Mouse (Mus musculus) liver, adult 2 months (tissue): Measurements from ENCODE around the gene Skap2. TPM values are rescaled to one million over a fixed set of nuclear protein-coding genes. Genes with fewer than 3 reads are reported as not detected.

Experiments
- DNase-seq: peaks from one replicate; pipeline ENCODE4 v3.0.0-alpha.2; 2011; ENCODE audit warnings: low read depth, low spot score; ENCODE audit errors: extremely low read depth
- H3K27ac ChIP-seq: fragments of 200-500 bp; replicated peaks from 2 replicates; pipeline ENCODE4 v1.5.1; 2012; ENCODE audit warnings: low read depth, mild to moderate bottlenecking, control low read depth, inconsistent platforms, low read length; ENCODE audit not compliant: insufficient read depth
- H3K27me3 ChIP-seq: fragments of 200-500 bp; 2 replicates; pipeline ENCODE4 v1.6.1; 2012; ENCODE audit warnings: mild to moderate bottlenecking, moderate library complexity, low read length, inconsistent platforms; ENCODE audit not compliant: control insufficient read depth, insufficient read depth
- H3K36me3 ChIP-seq: fragments of 200-500 bp; 2 replicates; pipeline ENCODE4 v1.6.1; 2012; ENCODE audit warnings: low read length, inconsistent platforms; ENCODE audit not compliant: control insufficient read depth, insufficient read depth
- H3K4me1 ChIP-seq: fragments of 200-500 bp; 2 replicates; pipeline ENCODE4 v1.6.1; 2011; ENCODE audit warnings: low read length; ENCODE audit not compliant: control insufficient read depth, insufficient read depth
- H3K4me3 ChIP-seq: fragments of 200-500 bp; 2 replicates; pipeline ENCODE4 v1.5.1; 2011; ENCODE audit warnings: low read depth, mild to moderate bottlenecking, control low read depth, low read length, moderate library complexity; ENCODE audit not compliant: insufficient read depth
- H3K79me2 ChIP-seq: fragments of 200-500 bp; 2 replicates; pipeline ENCODE4 v1.6.1; 2012; ENCODE audit warnings: inconsistent platforms, mild to moderate bottlenecking, low read length, moderate library complexity; ENCODE audit not compliant: control insufficient read depth, insufficient read depth
- H3K9ac ChIP-seq: fragments of 200-500 bp; 2 replicates; pipeline ENCODE4 v1.6.1; 2012; ENCODE audit warnings: low read depth, mild to moderate bottlenecking, control low read depth, inconsistent platforms, low read length
- CTCF ChIP-seq: fragments of 200-500 bp; IDR thresholded peaks from 2 replicates; pipeline ENCODE4 v1.5.1; 2011; ENCODE audit warnings: low read depth, low read length, control low read depth
- POLR2A ChIP-seq: fragments of 200-500 bp; IDR thresholded peaks from 2 replicates; pipeline ENCODE4 v1.6.1; 2011; ENCODE audit warnings: low read length, control low read depth; ENCODE audit not compliant: insufficient read depth; ENCODE audit errors: extremely low read depth
- WGBS: fragments of 180-500 bp; shearing (Covaris S2); methylation state at CpG from one replicate; pipeline ENCODE4 v1.1.7; 2018; 5-methylcytosine and 5-hydroxymethylcytosine counted together
- polyA plus RNA-seq: library from polyadenylated mRNA; depleted of rRNA; stranded (reverse); fragments of >200 nt; gene quantifications from 2 replicates; pipeline ENCODE4 v1.2.3, GENCODE M21; 2012
- total RNA-seq: library from RNA; depleted of rRNA; stranded (reverse); fragments of >200 nt; gene quantifications from 2 replicates; pipeline ENCODE4 v1.2.3, GENCODE M21; 2014

Gene Skap2
- total and polyA plus RNA-seq, 2 experiments = 4.0 to 15.6 TPM

DNA sequence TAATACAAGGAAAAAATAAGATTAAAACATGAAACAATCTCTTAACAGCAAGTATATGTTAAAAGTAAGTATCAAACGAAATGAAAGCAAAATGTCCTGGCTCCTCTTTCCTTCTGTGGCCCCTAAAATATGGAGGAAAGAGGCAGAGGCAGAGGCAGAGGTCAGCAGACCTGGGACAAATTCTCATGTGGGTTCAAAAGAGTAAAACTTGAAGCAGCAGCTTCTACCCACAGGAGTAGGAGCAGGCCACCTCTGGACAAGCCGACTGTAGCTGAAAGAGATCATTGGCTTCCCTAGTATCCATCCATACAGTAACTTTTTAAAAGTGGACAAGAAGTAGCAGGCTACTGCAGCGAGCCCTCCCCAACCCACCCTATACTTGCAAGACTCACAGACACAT is 7.4 kb downstream of the Skap2 start:
- Histone ChIP-seq H3K4me3 (no peak overlapping the region), H3K36me3 (no peaks in the 10 kb centered on the region), H3K4me1 (peaks cover 25% of the 10 kb centered on the region), H3K27ac (no peak overlapping the region), H3K9ac (peak overlapping the region; percentile 12; the same call in 1 of the 2 replicates), H3K27me3 (0 out of 2 replicates have a peak, but pooled peaks cover 2% of the 10 kb centered on the region), H3K79me2 (peaks cover 10% of the 10 kb centered on the region; the same call in 1 of the 2 replicates)
- 43% methylated on average over 3 of the region's 3 CpGs for WGBS
- no peak for TF ChIP-seq POLR2A
- TF ChIP-seq CTCF = no peak
- no peak for DNase-seq

DNA sequence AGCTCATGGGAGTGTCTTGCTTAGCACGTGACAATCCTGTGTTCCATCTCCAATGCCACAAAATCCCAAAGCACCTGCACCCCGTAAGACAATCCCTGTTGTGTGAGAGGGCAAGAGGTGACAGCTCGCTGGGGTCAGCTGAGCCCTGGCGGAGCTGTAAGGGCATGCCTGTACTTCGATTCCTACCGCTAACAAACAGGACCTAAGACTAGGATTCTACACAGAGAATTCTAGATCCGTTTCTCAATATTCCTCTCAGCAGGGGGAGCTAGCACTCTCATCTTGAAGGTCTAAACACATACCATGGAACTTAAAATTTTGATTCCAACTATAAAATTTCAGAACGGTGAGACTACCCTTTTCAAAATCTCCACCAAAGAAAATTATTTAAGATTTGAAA is 9.7 kb downstream of the Skap2 start:
- no peak overlapping the region for H3K9ac ChIP-seq
- H3K4me3 ChIP-seq = no peak overlapping the region
- 70% methylated on average over 8 of the region's 8 CpGs for WGBS
- DNase-seq = no peak
- H3K36me3 ChIP-seq = no peaks in the 10 kb centered on the region
- H3K79me2 ChIP-seq = peaks cover 10% of the 10 kb centered on the region; the same call in 1 of the 2 replicates
- no peak for TF ChIP-seq POLR2A
- no peak for TF ChIP-seq CTCF
- H3K27me3 ChIP-seq = 0 out of 2 replicates have a peak, but pooled peaks cover 2% of the 10 kb centered on the region
- H3K4me1 ChIP-seq = peaks cover 18% of the 10 kb centered on the region
- no peak overlapping the region for H3K27ac ChIP-seq

DNA sequence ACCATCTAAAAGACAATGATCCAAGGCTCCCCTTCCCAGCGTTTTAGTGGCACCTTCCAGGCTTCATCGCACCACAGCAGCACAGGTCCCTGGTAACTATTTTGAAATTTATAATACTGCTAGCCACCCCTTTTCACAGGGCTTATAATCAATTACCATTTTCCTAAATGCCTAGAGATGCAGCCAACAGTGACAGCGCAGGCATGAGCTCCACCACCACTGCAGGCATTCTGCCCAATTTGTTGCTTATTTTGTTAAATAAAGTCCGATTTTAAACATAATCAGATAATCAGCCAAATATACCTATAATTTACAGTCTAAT is 13.2 kb downstream of the Skap2 start:
- peaks cover 2% of the 10 kb centered on the region; the same call in 1 of the 2 replicates for H3K36me3 ChIP-seq
- no peak for TF ChIP-seq POLR2A
- no peak for TF ChIP-seq CTCF
- H3K9ac ChIP-seq = no peak overlapping the region
- WGBS = 93% methylated on average over 4 of the region's 4 CpGs
- H3K4me3 ChIP-seq = no peak overlapping the region
- no peaks in the 10 kb centered on the region for H3K27me3 ChIP-seq
- DNase-seq = no peak
- H3K27ac ChIP-seq = no peak overlapping the region
- H3K79me2 ChIP-seq = no peaks in the 10 kb centered on the region
- H3K4me1 ChIP-seq = peaks cover under 1% of the 10 kb centered on the region; the same call in 1 of the 2 replicates

DNA sequence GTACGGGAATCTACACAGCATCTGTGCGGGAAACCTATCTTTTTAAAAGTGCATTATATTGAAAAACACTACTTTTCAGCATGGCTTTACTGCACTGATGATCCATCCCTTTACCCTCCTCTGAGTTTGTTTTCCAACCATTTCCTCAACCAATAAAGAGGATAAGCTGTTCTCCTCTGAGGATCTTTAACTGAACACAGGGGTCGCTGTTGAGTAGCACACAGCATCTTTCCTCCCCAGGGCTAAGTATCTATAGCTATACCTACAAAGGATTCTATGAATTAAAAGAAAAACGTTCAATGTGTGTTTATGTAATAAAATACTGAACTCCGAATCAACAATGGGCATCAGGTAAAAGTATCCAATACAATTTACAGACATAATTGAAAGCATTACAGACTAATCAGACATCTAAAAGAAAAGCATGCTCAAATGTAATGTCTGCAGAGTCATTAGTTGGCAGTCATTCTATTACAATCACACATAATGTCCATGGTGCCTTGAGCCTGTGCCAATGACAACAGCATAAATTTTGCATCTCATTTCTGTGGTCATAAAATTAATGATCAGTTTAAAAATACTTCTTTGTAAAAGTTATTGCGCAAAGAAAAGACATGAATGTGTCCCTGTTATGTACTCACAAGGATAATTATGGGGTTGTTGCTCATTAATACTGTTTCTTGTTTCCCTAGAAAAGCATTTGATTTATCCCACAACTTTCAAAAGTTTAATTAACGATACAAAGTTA is 13.8 kb downstream of the Skap2 start:
- peak; percentile 19; the same call in 1 of the 2 replicates for TF ChIP-seq CTCF
- TF ChIP-seq POLR2A = no peak
- Histone ChIP-seq H3K36me3 (peaks cover 2% of the 10 kb centered on the region; the same call in 1 of the 2 replicates), H3K4me3 (no peak overlapping the region), H3K4me1 (no peaks in the 10 kb centered on the region), H3K27me3 (no peaks in the 10 kb centered on the region), H3K9ac (no peak overlapping the region), H3K27ac (no peak overlapping the region), H3K79me2 (no peaks in the 10 kb centered on the region)
- 71% methylated on average over 7 of the region's 7 CpGs for WGBS
- DNase-seq = no peak

DNA sequence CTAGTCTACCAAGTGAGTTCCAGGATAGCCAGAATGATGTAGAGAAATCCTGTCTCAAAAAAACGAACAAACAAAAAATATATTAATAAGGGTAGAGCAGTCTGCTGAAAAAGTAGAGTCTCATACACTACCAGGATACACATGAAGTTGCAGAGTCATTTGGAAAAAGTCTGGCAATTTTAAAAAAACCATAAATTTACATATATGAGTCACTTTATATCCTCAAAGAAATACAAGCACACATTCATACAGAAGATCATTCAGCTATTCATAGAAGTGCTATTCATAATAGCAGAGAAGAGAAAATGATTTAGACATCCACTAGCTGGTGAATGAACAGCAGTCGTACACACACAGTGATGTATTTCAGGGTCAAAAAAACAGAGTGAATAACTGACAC is 24.4 kb downstream of the Skap2 start:
- H3K9ac ChIP-seq = no peak overlapping the region
- H3K4me1 ChIP-seq = peaks cover 2% of the 10 kb centered on the region; the same call in 1 of the 2 replicates
- H3K27me3 ChIP-seq = no peaks in the 10 kb centered on the region
- no peak for DNase-seq
- TF ChIP-seq CTCF (no peak), POLR2A (no peak)
- H3K36me3 ChIP-seq = peaks cover 7% of the 10 kb centered on the region
- H3K4me3 ChIP-seq = no peak overlapping the region
- 81% methylated on average over 2 of the region's 2 CpGs for WGBS
- no peaks in the 10 kb centered on the region; the same call in 1 of the 2 replicates for H3K79me2 ChIP-seq
- no peak overlapping the region for H3K27ac ChIP-seq

DNA sequence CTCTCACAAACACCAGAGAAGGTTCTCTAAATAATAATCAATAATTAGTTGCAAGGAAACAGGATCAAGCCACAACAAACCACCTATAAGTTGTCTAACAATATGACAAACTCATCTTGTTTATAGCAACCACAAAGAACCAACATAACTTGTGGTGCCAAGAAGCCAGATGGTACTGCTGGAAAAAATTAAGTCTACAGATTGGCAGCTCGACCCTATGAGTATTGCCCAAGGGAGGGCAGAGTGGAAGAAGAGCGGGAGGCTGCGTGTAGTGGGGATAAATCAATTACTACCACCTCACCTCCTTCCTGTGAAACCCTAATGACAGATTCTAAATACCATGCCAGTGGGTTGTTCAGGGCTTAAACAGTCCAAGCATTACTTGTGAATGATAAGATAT is 34.7 kb downstream of the Skap2 start:
- Histone ChIP-seq H3K27me3 (no peaks in the 10 kb centered on the region), H3K27ac (no peak overlapping the region), H3K4me3 (no peak overlapping the region), H3K79me2 (no peaks in the 10 kb centered on the region), H3K4me1 (peaks cover 5% of the 10 kb centered on the region; the same call in 1 of the 2 replicates), H3K36me3 (no peaks in the 10 kb centered on the region), H3K9ac (no peak overlapping the region)
- no peak for TF ChIP-seq CTCF
- no peak for TF ChIP-seq POLR2A
- DNase-seq = no peak
- WGBS = 81% methylated on average over 3 of the region's 3 CpGs
